Mouse (Mus musculus) E14TG2a.4 (cell line): ENCODE data around the gene Shisa5.
A peak's percentile ranks its signal among the peaks of the same experiment; 100 is the strongest.

ENCODE experiments used
- CTCF ChIP-seq: conservative IDR thresholded peaks from 2 replicates; pipeline ENCODE4 v1.5.1; 2014; ENCODE audit warnings: low read length
- NANOG ChIP-seq: IDR thresholded peaks from 2 replicates; pipeline ENCODE4 v1.6.1; 2014; ENCODE audit warnings: borderline replicate concordance, low read length, mixed read lengths

DNA sequence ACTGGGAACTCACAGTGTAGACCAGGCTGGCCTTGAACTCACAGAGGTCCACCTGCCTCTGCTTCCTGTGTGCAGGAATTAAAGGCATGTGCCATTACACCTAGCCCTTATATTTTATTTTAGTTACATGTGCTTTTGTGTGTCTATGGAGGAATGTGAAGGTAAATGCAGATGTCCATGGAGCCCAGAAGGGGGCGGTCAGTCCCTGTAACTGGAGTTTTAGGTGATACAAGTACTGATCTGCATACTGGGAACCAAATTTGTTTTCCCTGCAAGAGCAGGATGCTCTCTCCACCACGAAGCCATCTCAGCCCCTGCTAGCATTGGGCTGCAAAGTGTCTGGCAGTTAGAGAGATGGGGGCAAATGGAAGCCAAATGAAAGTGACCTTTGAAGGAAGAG is 46.6 kb downstream of the Shisa5 start:
- TF ChIP-seq CTCF = peak; percentile 42
- no peak for TF ChIP-seq NANOG
